Mouse (Mus musculus) lung, adult 2 months (tissue): ENCODE results near the gene Psmc1.

ENCODE experiments used
- CTCF ChIP-seq: fragments of 200-500 bp; IDR thresholded peaks from 2 replicates; pipeline ENCODE4 v1.5.1; 2011; ENCODE audit warnings: mild to moderate bottlenecking, low read length, control low read depth; ENCODE audit not compliant: insufficient read depth
- POLR2A ChIP-seq: fragments of 200-500 bp; IDR thresholded peaks from 2 replicates; pipeline ENCODE4 v1.6.1; 2011; ENCODE audit warnings: low read depth, mild to moderate bottlenecking, control low read depth, low read length, borderline replicate concordance; ENCODE audit errors: extremely low read depth

DNA sequence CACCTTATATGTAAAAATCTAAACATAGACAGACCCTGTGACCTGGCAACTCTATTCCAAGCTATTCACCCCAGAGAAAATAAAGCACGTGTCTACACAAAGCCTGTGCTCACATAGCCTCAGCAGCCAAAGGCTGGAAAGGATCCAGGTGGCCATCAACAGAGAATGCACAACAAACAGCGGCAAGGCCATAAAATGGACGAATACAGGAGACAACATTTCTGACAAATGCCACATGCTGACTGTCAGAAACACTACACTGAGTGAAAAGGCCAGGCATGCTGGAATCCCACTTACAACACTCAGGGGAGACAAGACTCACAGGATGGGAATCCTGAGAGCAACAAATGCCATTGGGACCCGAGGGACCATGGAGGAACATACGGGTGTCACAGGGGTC lies 34.3 kb downstream of the Psmc1 start:
- no peak for TF ChIP-seq POLR2A
- TF ChIP-seq CTCF, result no peak
